Mouse (Mus musculus) liver, adult 2 months (tissue): ENCODE results near the gene Galns.

Experiments used
- CTCF ChIP-seq: fragments of 200-500 bp; IDR thresholded peaks from 2 replicates; pipeline ENCODE4 v1.5.1; 2011; ENCODE audit warnings: low read depth, low read length, control low read depth
- POLR2A ChIP-seq: fragments of 200-500 bp; IDR thresholded peaks from 2 replicates; pipeline ENCODE4 v1.6.1; 2011; ENCODE audit warnings: low read length, control low read depth; ENCODE audit not compliant: insufficient read depth; ENCODE audit errors: extremely low read depth

DNA sequence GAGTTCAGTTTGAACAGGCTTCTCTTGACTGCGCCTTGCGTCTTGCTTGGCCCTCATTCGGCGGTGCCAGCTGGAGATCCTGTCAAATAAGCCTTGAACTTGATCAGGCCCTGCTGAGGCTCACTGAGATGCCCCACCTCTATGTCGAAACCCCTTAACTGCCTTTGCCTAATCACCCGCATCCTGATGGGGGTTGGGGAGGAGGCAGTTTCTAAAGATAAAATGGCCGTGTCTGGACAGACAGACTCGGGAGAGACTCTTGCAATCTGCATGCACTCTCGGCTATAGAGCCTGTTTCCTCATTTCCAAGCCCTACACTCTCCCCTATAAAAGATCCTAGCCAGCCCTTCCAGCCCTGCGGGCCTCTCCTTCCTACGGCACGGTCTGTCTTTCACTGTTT lies 18.0 kb downstream of the Galns start:
- TF ChIP-seq CTCF = no peak
- no peak for TF ChIP-seq POLR2A
